ENCODE assay signal across 1 mouse cellular context in genomic region chr12:113074329-113075062, GRCm38 (mm10).
TF ChIP-seq lines count a peak whose summit lies in the region.

Gene Tex22, plus strand, starts transcription at chr12:113074502.

TF ChIP-seq in CH12.LX, 34 proteins besides CTCF, POLR2A, EP300 and RAD21 (continued from another document):
- TF ChIP-seq CHD1 (IDR thresholded peaks at IDR 0.05; ENCODE audit: low read depth, low read length) (0 out of 2 replicates have a peak, but pooled peaks have one; percentile 45), USF2 (conservative IDR thresholded peaks at IDR 0.05; ENCODE audit: low read depth, low read length) (no peak), RCOR1 (conservative IDR thresholded peaks at IDR 0.05; ENCODE audit: low read depth, low read length) (no peak), IRF4 (IDR thresholded peaks at IDR 0.05; ENCODE audit: low read depth, low read length) (no peak), PAX5 (IDR thresholded peaks at IDR 0.05; ENCODE audit: low read length) (no peak)
